Mouse (Mus musculus): ENCODE results near the gene Vmn1r26. TPM values are rescaled to one million over a fixed set of nuclear protein-coding genes. Genes with fewer than 3 reads are reported as not detected.
"Not testable (repeated sequence)": the region's sequence is repeated elsewhere in the genome, so short reads cannot be mapped to it uniquely, and the experiment has no call there.

The Vmn1r26 gene
- not detected for total RNA-seq (2021)
- long read RNA-seq, experiment 1 = 0 reads
- long read RNA-seq, experiment 2 = 0 reads

- DNase-seq (ENCODE audit: low spot score in 2 of 2) = no peak
Observed at GRCm38 (mm10) chr6:58015059-58015458, at the start of gene Vmn1r26. Gene Vmn1r26 (minus strand): TSS chr6:58015159.

DNA sequence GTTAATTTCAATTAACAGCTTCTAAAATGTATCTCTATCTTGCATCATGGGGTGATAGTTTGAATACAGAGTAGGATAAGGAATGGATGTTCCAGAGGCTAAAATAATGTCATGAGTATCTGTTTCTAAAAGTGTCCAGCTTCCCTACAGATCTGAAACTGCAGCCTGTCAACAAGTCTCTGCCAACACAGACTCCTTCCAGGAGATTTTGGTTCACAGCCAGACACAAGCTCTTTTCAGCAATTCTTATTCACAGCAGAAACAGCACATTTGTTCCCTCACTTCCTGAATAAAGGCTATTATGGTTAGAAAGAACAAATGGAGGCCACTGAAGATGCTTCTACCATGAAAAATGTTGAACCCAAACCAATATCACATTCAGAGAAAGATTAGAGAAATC is 29.1 kb upstream of the Vmn1r26 start:
- no peak for DNase-seq (ENCODE audit: low spot score in 2 of 2)

- not testable (repeated sequence) for DNase-seq (ENCODE audit: low spot score in 2 of 2)
Observed at GRCm38 (mm10) chr6:58017478-58017877, 2.5 kb upstream of the Vmn1r26 start.

DNA sequence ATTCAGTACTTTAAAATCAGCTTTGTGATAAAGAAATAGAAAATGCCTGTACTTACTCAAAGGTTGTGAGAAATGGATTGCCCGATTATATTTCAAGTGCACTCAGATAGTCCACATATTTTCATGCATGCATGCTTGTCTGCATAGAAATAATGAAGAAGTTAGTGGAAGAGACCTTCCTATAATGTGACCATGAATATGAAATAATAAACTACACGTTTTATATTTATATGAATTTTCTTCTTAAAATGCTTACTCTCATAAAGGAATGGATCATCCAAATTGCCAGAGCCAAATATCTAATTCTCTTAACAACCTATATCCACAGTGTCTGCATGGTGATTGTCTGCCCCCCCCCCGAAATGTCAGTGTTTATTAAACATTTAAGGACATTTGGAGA is 34.2 kb downstream of the Vmn1r26 start, which contains the start of gene Vmn1r25:
TSS of gene Vmn1r25 (minus strand) at position 101 of the 400 bp plus-strand sequence.
- DNase-seq (ENCODE audit: low spot score in 2 of 2) = no peak

DNA sequence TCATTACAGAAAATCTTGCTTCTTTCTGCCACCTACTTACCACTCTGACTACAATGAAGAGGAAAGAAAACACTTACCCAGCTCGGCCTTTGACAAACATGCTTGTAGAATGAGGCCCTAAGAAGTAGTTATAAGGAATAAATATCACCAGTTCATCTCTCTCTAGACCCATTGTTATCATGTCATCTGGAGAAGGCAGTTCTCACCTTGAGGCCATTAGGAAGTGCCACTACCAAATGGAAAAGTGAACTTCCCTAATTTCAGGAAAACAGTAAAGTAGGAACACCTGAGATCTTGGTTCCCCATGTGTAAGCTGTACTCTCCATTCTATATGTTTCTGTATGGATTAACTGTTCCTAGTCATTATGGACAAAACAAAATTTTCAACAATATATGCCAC is 53.6 kb downstream of the Vmn1r26 start, which contains the start of gene Vmn1r24:
TSS of gene Vmn1r24 (minus strand) at position 101 of the 400 bp plus-strand sequence.
- not testable (repeated sequence) for DNase-seq (ENCODE audit: low spot score in 2 of 2)

Other genes starting within 250 kb of the Vmn1r26 start
- gene Vopp1, start 190.0 kb downstream of the Vmn1r26 start, total RNA-seq (2021) = 10 to 100 TPM; 26.2 to 29.9 TPM
- gene Vmn1r21, start 164.8 kb downstream of the Vmn1r26 start, total RNA-seq (2021) = not detected
- not detected for gene Vmn1r22, start 107.1 kb downstream of the Vmn1r26 start, total RNA-seq (2021)
- not detected for gene Vmn1r23, start 88.3 kb downstream of the Vmn1r26 start, total RNA-seq (2021)
- gene Vmn1r24, start 53.7 kb downstream of the Vmn1r26 start, total RNA-seq (2021) = not detected
- not detected for gene Vmn1r25, start 34.3 kb downstream of the Vmn1r26 start, total RNA-seq (2021)
- not detected for gene Vmn1r27, start 203.7 kb upstream of the Vmn1r26 start, total RNA-seq (2021)
- not detected for gene Vmn1r28, start 246.9 kb upstream of the Vmn1r26 start, total RNA-seq (2021)